In genomic region chr14:48370322-48370721, GRCm38 (mm10) we compare ENCODE assay signal across 8 mouse cellular contexts.
DNase-seq lines count a peak whose midpoint lies in the region; ATAC-seq and TF ChIP-seq lines count a peak whose summit lies in the region.

No protein-coding gene starts in this region.

- no peaks in the 10 kb centered on the region for H3K4me1 ChIP-seq in cerebellum, adult 2 months (ENCODE audit: control insufficient read depth, insufficient read depth, low read length)
- H3K4me1 ChIP-seq in limb, embryonic 14.5 days (ENCODE audit: control insufficient read depth, insufficient read depth, low read length), result no peaks in the 10 kb centered on the region
- no peaks in the 10 kb centered on the region for H3K4me1 ChIP-seq in limb, embryonic 10.5 days

- TF ChIP-seq CTCF in cerebellum, adult 2 months (IDR thresholded peaks at IDR 0.05; ENCODE audit: borderline replicate concordance, insufficient read depth, low read depth, low read length), result peak; percentile 1; the same call in 1 of the 2 replicates

- no peak for TF ChIP-seq POLR2A in cerebellum, adult 2 months (IDR thresholded peaks at IDR 0.05; ENCODE audit: borderline replicate concordance, insufficient read depth, low read length)
- TF ChIP-seq POLR2A in limb, embryonic 14.5 days (IDR thresholded peaks at IDR 0.05; ENCODE audit: borderline replicate concordance, extremely low read depth, insufficient read depth, insufficient read length), result no peak

- no peaks in the 10 kb centered on the region for H3K27me3 ChIP-seq in cerebellum, adult 2 months (ENCODE audit: control insufficient read depth, insufficient read depth, low read length)
- no peaks in the 10 kb centered on the region for H3K27me3 ChIP-seq in limb, embryonic 14.5 days (ENCODE audit: control insufficient read depth, insufficient read depth, low read length)
- H3K27me3 ChIP-seq in limb, embryonic 10.5 days (ENCODE audit: low read depth, poor library complexity, severe bottlenecking), result no peaks in the 10 kb centered on the region

- 2% methylated on average over 1 of the region's 1 CpGs for WGBS in cerebellum, adult 2 months
- WGBS in limb, embryonic 14.5 days, result 2% methylated on average over 1 of the region's 1 CpGs
- WGBS in limb, embryonic 10.5 days, result 3% methylated on average over 1 of the region's 1 CpGs
- WGBS in large intestine, adult 2 months, result 0% methylated on average over 1 of the region's 1 CpGs

- H3K4me3 ChIP-seq in cerebellum, adult 2 months (replicated peaks; ENCODE audit: insufficient read depth, low read depth, low read length), result no peak overlapping the region
- no peak overlapping the region for H3K4me3 ChIP-seq in limb, embryonic 14.5 days (replicated peaks; ENCODE audit: low read length)
- H3K4me3 ChIP-seq in limb, embryonic 10.5 days, result no peak overlapping the region

- H3K9ac ChIP-seq in limb, embryonic 14.5 days (ENCODE audit: low read depth, low read length, severe bottlenecking), result no peak overlapping the region

- no peak overlapping the region for H3K27ac ChIP-seq in cerebellum, adult 2 months (ENCODE audit: insufficient read depth, low read length)
- H3K27ac ChIP-seq in limb, embryonic 14.5 days (replicated peaks; ENCODE audit: low read depth, low read length), result no peak overlapping the region
- H3K27ac ChIP-seq in limb, embryonic 10.5 days, result no peak overlapping the region

- ATAC-seq in limb, embryonic 14.5 days (ENCODE audit: low FRiP score, low read depth), result no peak

- DNase-seq in cerebellum, adult 2 months, result peak in 1 of 2 experiments; percentile 43
- DNase-seq in cerebellum, postnatal 4 days (ENCODE audit: low spot score in 2 of 2), result no peak
- peak; percentile 84 for DNase-seq in limb, embryonic 14.5 days (ENCODE audit: low spot score)
- DNase-seq in limb, embryonic 10.5 days (ENCODE audit: low spot score), result no peak
- peak; percentile 48 for DNase-seq in c-Kit-positive CD71-positive TER-119-positive erythroid progenitor cells, embryonic 14.5 days (ENCODE audit: low spot score)
- DNase-seq in large intestine, adult 2 months (ENCODE audit: low read depth, low spot score), result peak; percentile 27
- DNase-seq in skeletal muscle tissue, adult 2 months (ENCODE audit: low read depth, low spot score), result peak; percentile 25
- DNase-seq in gastrocnemius, postnatal 4 days (ENCODE audit: low spot score in 2 of 2), result no peak

- no peaks in the 10 kb centered on the region for H3K9me3 ChIP-seq in limb, embryonic 14.5 days (ENCODE audit: control insufficient read depth, low read length)
- H3K9me3 ChIP-seq in limb, embryonic 10.5 days (replicated peaks), result no peaks in the 10 kb centered on the region

- no peak overlapping the region for H3K4me2 ChIP-seq in limb, embryonic 14.5 days (replicated peaks; ENCODE audit: low read depth, low read length, severe bottlenecking)

- H3K36me3 ChIP-seq in limb, embryonic 14.5 days (ENCODE audit: control insufficient read depth, insufficient read depth, low read length), result no peaks in the 10 kb centered on the region
- H3K36me3 ChIP-seq in limb, embryonic 10.5 days, result no peaks in the 10 kb centered on the region

Comparison
In these comparisons a context has a peak if more than half of its experiments do, and no peak if none do; other contexts are left out.
1. DNase-seq: peak in limb, embryonic 14.5 days (single experiment), c-Kit-positive CD71-positive TER-119-positive erythroid progenitor cells, embryonic 14.5 days (single experiment), large intestine, adult 2 months (single experiment) and skeletal muscle tissue, adult 2 months (single experiment); none in cerebellum, postnatal 4 days (0 of 2), limb, embryonic 10.5 days (single experiment) and gastrocnemius, postnatal 4 days (0 of 2).